Mouse (Mus musculus) neural tube, embryonic 14.5 days (tissue): ENCODE measurements around the gene Fut7. TPM values are rescaled to one million over a fixed set of nuclear protein-coding genes. Genes with fewer than 3 reads are reported as not detected.

Experiments
- microRNA-seq: library from miRNA; unstranded; fragments of <30 nt; microRNA quantifications from one replicate; pipeline ENCODE4, GENCODE M21; 2016
- polyA plus RNA-seq: library from polyadenylated mRNA; unstranded; fragments of >200 nt; fragmentation: Nextera tagmentation; extraction: Ambion mirVana; gene quantifications from 2 replicates; pipeline ENCODE4 v1.2.1, GENCODE M21; 2014

Fut7 gene
- polyA plus RNA-seq, 1 experiment from 2014 or later: 0.23 TPM

Small RNA genes within 50 kb of the gene (microRNA-seq; reads per million reads assigned to microRNA genes)
- gene Mir3087: not detected

Other genes with a start within 250 kb of the Fut7 start
- 10.7 and 15.1 TPM in 2 replicates for gene Nrarp, start 242.5 kb upstream of the Fut7 start, polyA plus RNA-seq
- 0.88 and 1.4 TPM in 2 replicates for gene Tor4a, start 226.4 kb upstream of the Fut7 start, polyA plus RNA-seq
- 74.7 and 86.2 TPM in 2 replicates for gene Nelfb, start 211.8 kb upstream of the Fut7 start, polyA plus RNA-seq
- not detected in 2 replicates for gene Stpg3, start 208.6 kb upstream of the Fut7 start, polyA plus RNA-seq
- 0.91 TPM in 1 of 2 replicates, not detected in the other for gene Fam166a, start 204.5 kb upstream of the Fut7 start, polyA plus RNA-seq
- gene Tubb4b, start 198.6 kb upstream of the Fut7 start, polyA plus RNA-seq: 361 and 387 TPM in 2 replicates
- gene Slc34a3, start 188.9 kb upstream of the Fut7 start, polyA plus RNA-seq: not detected in 2 replicates
- gene Rnf224, start 186.5 kb upstream of the Fut7 start, polyA plus RNA-seq: not detected in 2 replicates
- gene Rnf208, start 181.0 kb upstream of the Fut7 start, polyA plus RNA-seq: 147 and 191 TPM in 2 replicates
- gene Cysrt1, start 180.8 kb upstream of the Fut7 start, polyA plus RNA-seq: 0.33 and 0.45 TPM in 2 replicates
- 5.0 and 7.1 TPM in 2 replicates for gene AL732309.1, start 176.4 kb upstream of the Fut7 start, polyA plus RNA-seq
- gene Tmem203, start 167.8 kb upstream of the Fut7 start, polyA plus RNA-seq: 11.0 and 11.2 TPM in 2 replicates
- 11.5 and 12.3 TPM in 2 replicates for gene Tprn, start 160.6 kb upstream of the Fut7 start, polyA plus RNA-seq
- 177 and 182 TPM in 2 replicates for gene Ssna1, start 150.8 kb upstream of the Fut7 start, polyA plus RNA-seq
- 110 and 116 TPM in 2 replicates for gene Anapc2, start 150.8 kb upstream of the Fut7 start, polyA plus RNA-seq
- not detected in 2 replicates for gene Tmem210, start 135.1 kb upstream of the Fut7 start, polyA plus RNA-seq
- gene Lrrc26, start 133.4 kb upstream of the Fut7 start, polyA plus RNA-seq: 0.45 TPM in 1 of 2 replicates, not detected in the other
- gene Grin1, start 104.1 kb upstream of the Fut7 start, polyA plus RNA-seq: 60.8 and 89.4 TPM in 2 replicates
- 59.9 and 85.5 TPM in 2 replicates for gene Man1b1, start 90.9 kb upstream of the Fut7 start, polyA plus RNA-seq
- gene Dpp7, start 66.9 kb upstream of the Fut7 start, polyA plus RNA-seq: 23.9 and 27.1 TPM in 2 replicates
- 4.6 and 5.2 TPM in 2 replicates for gene Uap1l1, start 57.6 kb upstream of the Fut7 start, polyA plus RNA-seq
- 6.9 and 7.8 TPM in 2 replicates for gene Sapcd2, start 50.9 kb upstream of the Fut7 start, polyA plus RNA-seq
- 1.6 and 10.6 TPM in 2 replicates for gene Entpd2, start 27.4 kb upstream of the Fut7 start, polyA plus RNA-seq
- 397 and 496 TPM in 2 replicates for gene Npdc1, start 23.9 kb upstream of the Fut7 start, polyA plus RNA-seq
- 16.2 and 17.0 TPM in 2 replicates for gene Abca2, start 5.4 kb downstream of the Fut7 start, polyA plus RNA-seq
- gene Clic3, start 33.6 kb downstream of the Fut7 start, polyA plus RNA-seq: 1.5 and 2.4 TPM in 2 replicates
- 94.5 and 124 TPM in 2 replicates for gene Paxx, start 37.8 kb downstream of the Fut7 start, polyA plus RNA-seq
- gene Ptgds, start 46.8 kb downstream of the Fut7 start, polyA plus RNA-seq: 5.6 and 87.6 TPM in 2 replicates
- gene Lcn12, start 70.6 kb downstream of the Fut7 start, polyA plus RNA-seq: not detected in 2 replicates
- gene Fbxw5, start 77.5 kb downstream of the Fut7 start, polyA plus RNA-seq: 124 and 137 TPM in 2 replicates
- gene C8g, start 78.5 kb downstream of the Fut7 start, polyA plus RNA-seq: 5.6 and 6.8 TPM in 2 replicates
- 12.6 and 14.8 TPM in 2 replicates for gene Traf2, start 123.7 kb downstream of the Fut7 start, polyA plus RNA-seq
- gene Edf1, start 134.6 kb downstream of the Fut7 start, polyA plus RNA-seq: 373 and 390 TPM in 2 replicates
- 2.2 and 2.3 TPM in 2 replicates for gene Mamdc4, start 151.6 kb downstream of the Fut7 start, polyA plus RNA-seq
- 184 and 209 TPM in 2 replicates for gene Phpt1, start 152.0 kb downstream of the Fut7 start, polyA plus RNA-seq
- gene Ajm1, start 158.5 kb downstream of the Fut7 start, polyA plus RNA-seq: 8.1 and 13.3 TPM in 2 replicates
- 64.2 and 66.6 TPM in 2 replicates for gene Rabl6, start 185.3 kb downstream of the Fut7 start, polyA plus RNA-seq
- gene Ccdc183, start 194.4 kb downstream of the Fut7 start, polyA plus RNA-seq: 0.33 and 0.43 TPM in 2 replicates
- 48.5 and 55.3 TPM in 2 replicates for gene Tmem141, start 198.7 kb downstream of the Fut7 start, polyA plus RNA-seq
- 0.63 and 3.3 TPM in 2 replicates for gene Fcna, start 204.8 kb downstream of the Fut7 start, polyA plus RNA-seq
- gene Lcn8, start 229.9 kb downstream of the Fut7 start, polyA plus RNA-seq: not detected in 2 replicates
- not detected in 2 replicates for gene Lcn5, start 234.7 kb downstream of the Fut7 start, polyA plus RNA-seq